Mouse (Mus musculus) C2C12 (cell line): ENCODE results near the gene Rcl1. TPM values are rescaled to one million over a fixed set of nuclear protein-coding genes. Genes with fewer than 3 reads are reported as not detected.

ENCODE experiments used
- H3K27me3 ChIP-seq: one replicate; pipeline ENCODE4 v1.6.1; 2011; ENCODE audit not compliant: control insufficient read depth, insufficient read depth, insufficient read length
- H3K36me3 ChIP-seq: one replicate; pipeline ENCODE4 v1.6.1; 2011; ENCODE audit not compliant: control insufficient read depth, insufficient read depth
- H3K4me3 ChIP-seq: one replicate; pipeline ENCODE4 v1.5.1; 2011; ENCODE audit warnings: mild to moderate bottlenecking, control low read depth; ENCODE audit not compliant: poor library complexity, insufficient read depth, severe bottlenecking
- H3K79me2 ChIP-seq: one replicate; pipeline ENCODE4 v1.6.1; 2011; ENCODE audit not compliant: control insufficient read depth, insufficient read depth
- H3K79me3 ChIP-seq: one replicate; pipeline ENCODE4 v1.6.1; 2011; ENCODE audit warnings: low read depth, control low read depth
- H3ac ChIP-seq: one replicate; pipeline ENCODE3; 2011; ENCODE audit warnings: low read depth; ENCODE audit not compliant: control insufficient read depth, insufficient read length
- CEBPB ChIP-seq: IDR thresholded peaks from one replicate; pipeline ENCODE4 v1.6.1; 2011; ENCODE audit warnings: low read depth, mild to moderate bottlenecking, control low read depth, moderate library complexity
- CTCF ChIP-seq: IDR thresholded peaks from one replicate; pipeline ENCODE4 v1.5.1; 2011; ENCODE audit not compliant: control insufficient read depth, insufficient read depth, insufficient read length
- FOSL1 ChIP-seq: IDR thresholded peaks from one replicate; pipeline ENCODE4 v1.8.0; 2011; ENCODE audit warnings: mild to moderate bottlenecking, low read length; ENCODE audit not compliant: poor library complexity, insufficient read depth, severe bottlenecking
- MAX ChIP-seq: IDR thresholded peaks from one replicate; pipeline ENCODE4 v1.6.1; 2011; ENCODE audit warnings: mild to moderate bottlenecking, control low read depth
- MYOD1 ChIP-seq: IDR thresholded peaks from one replicate; pipeline ENCODE4 v1.6.1; 2011; ENCODE audit warnings: low read depth; ENCODE audit not compliant: control insufficient read depth, insufficient read length
- MYOG ChIP-seq: IDR thresholded peaks from one replicate; pipeline ENCODE4 v1.6.1; 2011; ENCODE audit not compliant: control insufficient read depth, insufficient read length; ENCODE audit errors: extremely low read depth
- USF1 ChIP-seq: IDR thresholded peaks from one replicate; pipeline ENCODE4 v1.6.1; 2011; ENCODE audit warnings: low read depth, mild to moderate bottlenecking, control low read depth, moderate library complexity
- polyA plus RNA-seq: library from polyadenylated mRNA; unstranded; fragments of >200 nt; fragmentation: generic; extraction: Trizol; gene quantifications from one replicate; pipeline ENCODE4 v1.2.1, GENCODE M21; 2012; ENCODE audit warnings: missing spikeins

Rcl1 gene
- polyA plus RNA-seq, 1 experiment = 45.4 TPM

DNA sequence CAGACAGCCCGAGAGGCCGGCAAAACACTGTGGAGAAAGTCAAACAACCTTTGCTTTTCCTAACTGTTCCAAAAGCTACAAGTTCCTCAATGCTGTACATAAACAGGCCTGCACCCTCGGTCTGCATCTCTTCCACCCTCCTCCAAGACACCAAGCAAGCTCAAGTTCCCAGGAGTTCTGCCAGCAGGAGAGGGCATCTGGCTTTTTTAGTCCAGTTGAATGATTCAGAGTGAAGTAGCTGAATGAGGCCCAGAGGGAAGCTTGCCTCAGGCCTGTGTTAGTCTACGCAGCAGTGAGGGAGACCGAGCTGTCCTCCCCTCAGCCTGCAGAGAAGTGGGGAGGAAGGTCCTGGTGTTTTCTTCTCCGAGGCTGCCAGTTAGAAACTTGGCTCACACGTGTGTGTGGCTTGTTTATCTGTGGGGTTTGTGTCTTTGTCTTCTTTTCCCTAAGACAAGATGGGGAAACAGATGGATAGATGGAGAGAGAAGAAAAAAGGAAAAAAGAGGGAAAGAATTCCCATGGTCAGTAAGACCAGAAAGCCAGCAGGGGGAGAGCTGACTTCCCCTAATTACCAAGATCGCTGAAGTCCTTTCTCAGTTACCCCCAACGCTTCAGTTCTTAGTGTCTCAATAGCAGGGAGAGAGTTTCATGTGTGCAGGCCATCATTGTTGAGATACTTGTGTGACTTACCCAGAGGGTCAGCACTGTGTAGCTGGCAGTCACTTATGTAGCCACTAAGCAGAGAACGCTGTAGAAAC is 38.7 kb downstream of the Rcl1 start:
- TF ChIP-seq FOSL1 (no peak), CTCF (no peak), CEBPB (no peak), MYOD1 (no peak), MAX (no peak), MYOG (no peak), USF1 (no peak)
- H3K79me3 ChIP-seq = no peaks in the 10 kb centered on the region
- peaks cover 67% of the 10 kb centered on the region for H3K36me3 ChIP-seq
- H3K79me2 ChIP-seq = no peaks in the 10 kb centered on the region
- no peak overlapping the region for H3ac ChIP-seq
- no peaks in the 10 kb centered on the region for H3K27me3 ChIP-seq
- no peak overlapping the region for H3K4me3 ChIP-seq

DNA sequence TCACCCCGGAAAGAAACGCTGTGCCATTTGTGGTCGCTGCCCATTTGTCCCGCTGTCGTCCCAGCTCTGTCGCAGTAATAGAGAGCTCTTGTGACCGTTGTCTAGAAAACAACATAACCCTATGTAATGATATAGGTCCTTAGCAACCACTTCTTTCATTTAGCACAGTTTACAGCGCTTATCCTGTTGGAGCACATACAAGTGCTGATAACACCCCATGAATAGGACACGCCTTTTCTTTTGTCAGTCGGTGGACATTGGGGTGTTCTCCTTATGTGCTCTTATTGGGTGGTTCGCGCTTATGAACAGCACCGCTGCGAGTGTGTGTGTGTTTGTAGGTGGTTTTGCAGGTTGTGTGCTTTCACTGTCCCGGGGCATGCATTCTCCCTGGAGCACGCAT is 39.8 kb downstream of the Rcl1 start:
- H3K4me3 ChIP-seq = no peak overlapping the region
- no peaks in the 10 kb centered on the region for H3K27me3 ChIP-seq
- H3ac ChIP-seq = no peak overlapping the region
- no peaks in the 10 kb centered on the region for H3K79me3 ChIP-seq
- no peak for TF ChIP-seq CEBPB
- no peak for TF ChIP-seq USF1
- TF ChIP-seq FOSL1 = no peak
- no peak for TF ChIP-seq CTCF
- TF ChIP-seq MAX = no peak
- no peak for TF ChIP-seq MYOD1
- TF ChIP-seq MYOG = no peak
- no peaks in the 10 kb centered on the region for H3K79me2 ChIP-seq
- H3K36me3 ChIP-seq = peaks cover 65% of the 10 kb centered on the region

DNA sequence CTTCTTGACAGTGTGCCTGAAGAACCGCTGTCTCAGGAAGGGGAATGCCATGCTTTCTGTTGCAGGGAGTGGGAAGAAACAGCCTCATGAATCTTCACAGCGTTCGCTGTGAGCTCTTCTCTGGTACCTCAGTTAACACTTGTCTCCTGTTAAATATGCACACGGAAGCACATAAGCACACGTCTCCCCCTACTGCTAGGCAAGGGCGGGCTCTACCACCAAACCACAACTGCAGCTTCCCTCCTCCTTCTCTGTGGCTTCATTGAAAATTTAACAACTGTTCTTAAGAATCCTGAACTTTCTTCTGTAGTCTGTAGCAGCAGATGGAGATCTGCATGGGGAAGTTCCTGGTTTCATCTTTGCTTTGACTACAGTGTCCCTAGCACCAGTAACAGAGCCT is 41.1 kb downstream of the Rcl1 start:
- Histone ChIP-seq H3K79me2 (no peaks in the 10 kb centered on the region), H3K36me3 (peaks cover 68% of the 10 kb centered on the region), H3K4me3 (no peak overlapping the region), H3ac (no peak overlapping the region), H3K27me3 (no peaks in the 10 kb centered on the region), H3K79me3 (no peaks in the 10 kb centered on the region)
- TF ChIP-seq MYOD1 = no peak
- no peak for TF ChIP-seq MAX
- TF ChIP-seq USF1 = no peak
- TF ChIP-seq CEBPB = no peak
- no peak for TF ChIP-seq FOSL1
- TF ChIP-seq CTCF = no peak
- TF ChIP-seq MYOG = no peak

DNA sequence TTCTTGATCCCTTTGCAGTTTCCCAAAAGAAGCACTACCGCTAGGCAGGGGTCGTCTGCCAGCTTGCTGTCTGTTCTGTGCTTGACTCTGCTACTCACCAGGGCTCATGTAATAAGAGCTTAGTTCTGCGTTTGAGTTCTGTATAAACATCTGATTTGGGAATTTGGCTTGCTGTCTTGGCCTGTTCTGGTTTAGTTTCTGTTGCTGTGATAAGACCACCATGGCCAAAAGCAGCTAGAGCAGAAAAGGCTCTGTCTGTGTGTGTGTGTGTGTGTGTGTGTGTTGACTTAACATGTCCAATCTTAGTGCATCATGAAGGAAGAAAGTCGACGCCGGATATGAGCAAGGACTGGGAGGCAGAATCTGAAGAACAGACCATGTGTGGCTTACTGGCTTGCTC is 44.2 kb downstream of the Rcl1 start:
- Histone ChIP-seq H3K4me3 (no peak overlapping the region), H3K79me2 (no peaks in the 10 kb centered on the region), H3ac (no peak overlapping the region), H3K79me3 (no peaks in the 10 kb centered on the region), H3K36me3 (peaks cover 49% of the 10 kb centered on the region), H3K27me3 (no peaks in the 10 kb centered on the region)
- no peak for TF ChIP-seq FOSL1
- no peak for TF ChIP-seq CTCF
- TF ChIP-seq CEBPB = no peak
- TF ChIP-seq USF1 = no peak
- no peak for TF ChIP-seq MYOD1
- no peak for TF ChIP-seq MAX
- no peak for TF ChIP-seq MYOG

DNA sequence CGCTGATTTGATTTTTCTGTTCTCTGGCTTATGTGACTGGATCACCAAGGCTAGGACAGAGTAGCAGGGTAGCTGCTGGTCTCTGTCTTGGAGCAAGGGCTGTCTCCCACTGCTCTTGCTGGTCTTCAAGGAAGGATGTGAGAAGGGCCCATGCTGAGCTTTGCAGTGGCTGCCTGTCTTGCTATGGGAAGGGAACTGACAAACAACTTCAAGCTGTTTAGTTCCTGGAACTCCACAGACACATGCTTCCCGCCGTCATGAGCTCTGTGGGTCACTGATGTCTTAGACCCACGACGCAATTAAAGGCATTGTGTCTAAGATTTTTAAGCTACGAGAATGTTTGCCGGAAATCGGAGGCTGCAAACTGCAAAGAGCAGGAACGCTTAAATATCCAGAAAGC is 45.6 kb downstream of the Rcl1 start:
- Histone ChIP-seq H3K79me3 (no peaks in the 10 kb centered on the region), H3K27me3 (no peaks in the 10 kb centered on the region), H3K79me2 (no peaks in the 10 kb centered on the region), H3ac (no peak overlapping the region), H3K4me3 (no peak overlapping the region), H3K36me3 (peaks cover 46% of the 10 kb centered on the region)
- TF ChIP-seq MAX (no peak), CEBPB (no peak), MYOD1 (no peak), USF1 (no peak), FOSL1 (no peak), MYOG (no peak), CTCF (no peak)
